In genomic region chr3:102733936-102734312, GRCm38 (mm10) we compare ENCODE assay signal across 7 mouse cellular contexts. TPM values are rescaled to one million over a fixed set of nuclear protein-coding genes. Genes with fewer than 3 reads are reported as not detected.
DNase-seq lines count a peak whose midpoint lies in the region; ATAC-seq lines count a peak whose summit lies in the region.

No protein-coding gene starts in this region.

- no peaks in the 10 kb centered on the region for H3K27me3 ChIP-seq in lung, embryonic 15.5 days
- peaks cover 5% of the 10 kb centered on the region; the same call in 1 of the 2 replicates for H3K27me3 ChIP-seq in forebrain, embryonic 13.5 days
- H3K27me3 ChIP-seq in limb, embryonic 12.5 days, result peaks cover 6% of the 10 kb centered on the region; the same call in 1 of the 2 replicates
- no peaks in the 10 kb centered on the region for H3K27me3 ChIP-seq in stomach, embryonic 14.5 days (ENCODE audit: control insufficient read depth, insufficient read depth, low read length)

- no peak for ATAC-seq in lung, embryonic 15.5 days (ENCODE audit: borderline replicate concordance, extremely low read depth, low FRiP score, low TSS enrichment)
- no peak for ATAC-seq in forebrain, embryonic 13.5 days
- no peak for ATAC-seq in limb, embryonic 12.5 days (ENCODE audit: insufficient number of reproducible peaks, insufficient read depth, low FRiP score, low TSS enrichment, low read depth)
- ATAC-seq in stomach, embryonic 14.5 days (ENCODE audit: insufficient number of reproducible peaks, insufficient read depth, low FRiP score, low read depth), result no peak

- DNase-seq in lung, postnatal 10 days, result no peak
- no peak for DNase-seq in spleen, postnatal 36 days (ENCODE audit: low spot score in 2 of 2)
- DNase-seq in T-cell, adult 2 months (ENCODE audit: low spot score), result no peak

- peaks cover 18% of the 10 kb centered on the region for H3K4me1 ChIP-seq in lung, embryonic 15.5 days
- H3K4me1 ChIP-seq in forebrain, embryonic 13.5 days, result peaks cover 21% of the 10 kb centered on the region
- peaks cover 11% of the 10 kb centered on the region for H3K4me1 ChIP-seq in limb, embryonic 12.5 days (replicated peaks)
- peaks cover 6% of the 10 kb centered on the region; the same call in 1 of the 2 replicates for H3K4me1 ChIP-seq in stomach, embryonic 14.5 days (ENCODE audit: control insufficient read depth, insufficient read depth, low read length)

- H3K9ac ChIP-seq in lung, embryonic 15.5 days, result peak overlapping the region; percentile 52
- H3K9ac ChIP-seq in forebrain, embryonic 13.5 days, result peak overlapping the region; percentile 79; the same call in 1 of the 2 replicates
- H3K9ac ChIP-seq in limb, embryonic 12.5 days (replicated peaks), result peak overlapping the region; percentile 58
- H3K9ac ChIP-seq in stomach, embryonic 14.5 days (replicated peaks; ENCODE audit: low read depth, low read length), result peak overlapping the region; percentile 60

- H3K36me3 ChIP-seq in lung, embryonic 15.5 days, result no peaks in the 10 kb centered on the region
- H3K36me3 ChIP-seq in forebrain, embryonic 13.5 days (ENCODE audit: poor library complexity, severe bottlenecking), result no peaks in the 10 kb centered on the region
- no peaks in the 10 kb centered on the region for H3K36me3 ChIP-seq in limb, embryonic 12.5 days
- H3K36me3 ChIP-seq in stomach, embryonic 14.5 days (ENCODE audit: control insufficient read depth, insufficient read depth, low read length), result no peaks in the 10 kb centered on the region

- peak overlapping the region; percentile 51; the same call in 1 of the 2 replicates for H3K27ac ChIP-seq in lung, embryonic 15.5 days
- no peak overlapping the region for H3K27ac ChIP-seq in forebrain, embryonic 13.5 days
- peak overlapping the region; percentile 42; the same call in 1 of the 2 replicates for H3K27ac ChIP-seq in limb, embryonic 12.5 days
- H3K27ac ChIP-seq in stomach, embryonic 14.5 days (ENCODE audit: low read length), result peak overlapping the region; percentile 85

- 21% methylated on average over 6 of the region's 6 CpGs for WGBS in lung, embryonic 15.5 days
- WGBS in forebrain, embryonic 13.5 days, result 37% methylated on average over 6 of the region's 6 CpGs
- WGBS in limb, embryonic 12.5 days, result 33% methylated on average over 6 of the region's 6 CpGs
- 23% methylated on average over 6 of the region's 6 CpGs for WGBS in stomach, embryonic 14.5 days

- peak overlapping the region; percentile 57 for H3K4me3 ChIP-seq in lung, embryonic 15.5 days
- peak overlapping the region; percentile 63 for H3K4me3 ChIP-seq in forebrain, embryonic 13.5 days
- peak overlapping the region; percentile 64 for H3K4me3 ChIP-seq in limb, embryonic 12.5 days (replicated peaks)
- H3K4me3 ChIP-seq in stomach, embryonic 14.5 days (ENCODE audit: low read depth, low read length), result peak overlapping the region; percentile 58

- no peaks in the 10 kb centered on the region for H3K9me3 ChIP-seq in lung, embryonic 15.5 days
- H3K9me3 ChIP-seq in forebrain, embryonic 13.5 days (replicated peaks), result no peaks in the 10 kb centered on the region
- H3K9me3 ChIP-seq in limb, embryonic 12.5 days, result no peaks in the 10 kb centered on the region
- no peaks in the 10 kb centered on the region for H3K9me3 ChIP-seq in stomach, embryonic 14.5 days (ENCODE audit: control insufficient read depth, low read depth, low read length)

- H3K4me2 ChIP-seq in lung, embryonic 15.5 days, result peak overlapping the region; percentile 92
- H3K4me2 ChIP-seq in forebrain, embryonic 13.5 days, result peak overlapping the region; percentile 85
- H3K4me2 ChIP-seq in limb, embryonic 12.5 days, result peak overlapping the region; percentile 78
- H3K4me2 ChIP-seq in stomach, embryonic 14.5 days (replicated peaks; ENCODE audit: low read depth, low read length), result peak overlapping the region; percentile 71

RNA-seq across cellular contexts. Expression of gene Tspan2, which starts 0.4 kb away (rescaled TPM):
- 14.5 and 15.6 TPM in 2 replicates for polyA plus RNA-seq in lung, embryonic 15.5 days (2015; fragmentation: Nextera tagmentation; extraction: Ambion mirVana)
- polyA plus RNA-seq in forebrain, embryonic 13.5 days (2015; fragmentation: Nextera tagmentation; extraction: Ambion mirVana), result 5.6 and 5.8 TPM in 2 replicates
- polyA plus RNA-seq in limb, embryonic 12.5 days (2016; fragmentation: Nextera tagmentation; extraction: Ambion mirVana), result 5.4 and 5.6 TPM in 2 replicates
- 25.8 and 26.9 TPM in 2 replicates for polyA plus RNA-seq in stomach, embryonic 14.5 days (2014; fragmentation: Nextera tagmentation; extraction: Ambion mirVana)

RNA-seq across cellular contexts. Expression of gene Tshb, which starts 48.6 kb away (rescaled TPM):
- polyA plus RNA-seq in lung, embryonic 15.5 days (2015; fragmentation: Nextera tagmentation; extraction: Ambion mirVana), result 0.09 and 0.30 TPM in 2 replicates
- 0.08 and 0.12 TPM in 2 replicates for polyA plus RNA-seq in forebrain, embryonic 13.5 days (2015; fragmentation: Nextera tagmentation; extraction: Ambion mirVana)
- polyA plus RNA-seq in limb, embryonic 12.5 days (2016; fragmentation: Nextera tagmentation; extraction: Ambion mirVana), result 0.09 TPM in 1 of 2 replicates, not detected in the other
- polyA plus RNA-seq in stomach, embryonic 14.5 days (2014; fragmentation: Nextera tagmentation; extraction: Ambion mirVana), result 0.25 and 0.62 TPM in 2 replicates
